Mouse (Mus musculus) liver, embryonic 15.5 days (tissue): ENCODE results near the gene Zfp523. TPM values are rescaled to one million over a fixed set of nuclear protein-coding genes. Genes with fewer than 3 reads are reported as not detected.

Experiments
- ATAC-seq: fragments of 200-750 bp; cut with Nextera tagmentation; 2 replicates; pipeline ENCODE4 v1.8.0; 2017; ENCODE audit warnings: moderate number of reproducible peaks, mild to moderate bottlenecking, moderate library complexity; ENCODE audit not compliant: insufficient read depth
- H3K27ac ChIP-seq: fragments of 300-500 bp; sonication (generic); replicated peaks from 2 replicates; pipeline ENCODE4 v1.5.1; 2015; ENCODE audit warnings: mild to moderate bottlenecking, inconsistent platforms
- H3K27me3 ChIP-seq: fragments of 300-500 bp; sonication (generic); 2 replicates; pipeline ENCODE4 v1.6.1; 2015; ENCODE audit warnings: mild to moderate bottlenecking, inconsistent platforms
- H3K36me3 ChIP-seq: fragments of 300-500 bp; sonication (generic); replicated peaks from 2 replicates; pipeline ENCODE4 v1.6.1; 2015; ENCODE audit warnings: moderate library complexity, mild to moderate bottlenecking, inconsistent platforms
- H3K4me1 ChIP-seq: fragments of 300-500 bp; sonication (generic); replicated peaks from 2 replicates; pipeline ENCODE4 v1.6.1; 2015; ENCODE audit warnings: inconsistent platforms
- H3K4me2 ChIP-seq: fragments of 300-500 bp; sonication (generic); 2 replicates; pipeline ENCODE4 v1.6.1; 2015; ENCODE audit warnings: moderate library complexity, mild to moderate bottlenecking, inconsistent platforms
- H3K4me3 ChIP-seq: fragments of 300-500 bp; sonication (generic); replicated peaks from 2 replicates; pipeline ENCODE4 v1.5.1; 2015; ENCODE audit warnings: mild to moderate bottlenecking, inconsistent platforms
- H3K9ac ChIP-seq: fragments of 300-500 bp; sonication (generic); 2 replicates; pipeline ENCODE4 v1.6.1; 2015; ENCODE audit warnings: moderate library complexity, mild to moderate bottlenecking, inconsistent platforms
- H3K9me3 ChIP-seq: fragments of 300-500 bp; sonication (generic); replicated peaks from 2 replicates; pipeline ENCODE4 v1.6.1; 2016; ENCODE audit warnings: inconsistent platforms
- WGBS: fragments of 180-500 bp; shearing (Covaris S2); methylation state at CpG from one replicate; pipeline ENCODE4 v1.1.7; 2015; ENCODE audit warnings: mixed read lengths; ENCODE audit not compliant: insufficient replicate concordance; 5-methylcytosine and 5-hydroxymethylcytosine counted together
- polyA plus RNA-seq: library from polyadenylated mRNA; unstranded; fragments of >200 nt; fragmentation: Nextera tagmentation; extraction: Ambion mirVana; gene quantifications from 2 replicates; pipeline ENCODE4 v1.2.1, GENCODE M21; 2015

Gene Zfp523
- polyA plus RNA-seq, 1 experiment from 2014 or later, result 5.8 TPM

DNA sequence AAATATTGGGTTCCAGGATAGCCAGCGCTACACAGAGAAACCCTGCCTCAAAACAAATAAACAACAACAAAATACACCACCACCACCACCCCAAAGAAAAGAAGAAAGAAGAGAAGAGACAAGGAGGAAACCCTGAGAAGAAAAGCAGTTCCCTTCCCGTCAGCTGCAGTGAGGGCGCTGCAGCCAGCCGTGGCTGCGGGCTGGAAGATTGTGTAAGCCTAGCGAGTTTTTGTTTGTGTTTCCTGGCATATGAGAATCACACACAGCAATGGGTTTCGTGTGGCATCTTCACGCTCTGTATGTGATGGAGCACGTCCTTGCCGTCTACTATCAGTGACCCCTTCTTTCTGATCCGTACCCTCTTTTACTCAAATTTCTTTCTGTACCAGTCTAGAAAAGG, 69.7 kb downstream of the Zfp523 start:
- Histone ChIP-seq H3K4me3 (no peak overlapping the region), H3K27me3 (no peaks in the 10 kb centered on the region), H3K27ac (0 out of 2 replicates have a peak overlapping the region, but pooled peaks have one; percentile 45), H3K9ac (no peak overlapping the region), H3K4me1 (peaks cover 48% of the 10 kb centered on the region), H3K36me3 (peaks cover 8% of the 10 kb centered on the region), H3K4me2 (no peak overlapping the region), H3K9me3 (no peaks in the 10 kb centered on the region)
- no peak for ATAC-seq
- 37% methylated on average over 11 of the region's 11 CpGs for WGBS

DNA sequence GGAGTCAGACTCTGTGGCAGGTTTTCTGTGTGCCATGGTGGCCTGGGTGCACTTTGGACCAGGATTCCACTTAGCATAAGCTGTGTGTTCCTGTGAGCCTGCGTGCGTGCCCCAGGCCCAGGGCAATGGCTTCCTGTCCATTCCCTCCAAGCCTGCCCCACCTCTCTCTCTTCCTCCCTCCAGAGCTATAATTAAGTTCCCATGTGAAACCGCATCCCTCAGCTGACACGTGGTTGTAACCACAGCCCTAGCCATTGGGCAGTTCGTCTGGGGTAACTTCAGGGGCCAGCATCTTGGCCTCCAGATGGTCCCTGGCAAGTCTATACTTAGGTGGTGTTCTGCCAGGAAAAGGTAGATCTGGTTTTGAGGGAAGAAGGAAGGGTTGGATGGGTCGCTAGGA, 70.7 kb downstream of the Zfp523 start:
- Histone ChIP-seq H3K27me3 (no peaks in the 10 kb centered on the region), H3K36me3 (peaks cover 8% of the 10 kb centered on the region; the same call in 1 of the 2 replicates), H3K27ac (peak overlapping the region; percentile 45), H3K9me3 (no peaks in the 10 kb centered on the region), H3K4me3 (no peak overlapping the region), H3K9ac (no peak overlapping the region), H3K4me1 (peaks cover 51% of the 10 kb centered on the region), H3K4me2 (peak overlapping the region; percentile 29; the same call in 1 of the 2 replicates)
- 25% methylated on average over 6 of the region's 6 CpGs for WGBS
- ATAC-seq, result no peak

DNA sequence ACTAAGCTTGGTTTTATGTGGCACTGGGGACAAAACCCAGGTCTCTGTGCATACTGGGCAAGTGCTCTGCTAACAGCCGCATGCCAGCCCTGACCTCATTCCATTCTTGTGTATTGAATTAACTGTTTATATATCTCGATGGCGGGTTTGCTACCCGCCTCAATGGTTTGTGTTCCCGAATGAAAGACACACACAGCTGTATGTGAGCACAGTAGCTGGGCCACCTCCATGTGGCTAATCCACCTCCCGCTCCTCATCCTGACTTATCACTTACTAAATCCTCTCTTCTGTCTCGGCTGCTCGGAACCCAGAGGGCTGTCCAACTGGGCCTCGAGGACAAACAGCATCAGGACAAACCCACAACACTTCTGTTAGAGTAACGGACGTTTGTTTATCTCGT, 72.1 kb downstream of the Zfp523 start:
- H3K36me3 ChIP-seq, result peaks cover 8% of the 10 kb centered on the region; the same call in 1 of the 2 replicates
- H3K9me3 ChIP-seq, result no peaks in the 10 kb centered on the region
- no peak overlapping the region for H3K4me3 ChIP-seq
- no peak overlapping the region for H3K9ac ChIP-seq
- H3K27me3 ChIP-seq, result no peaks in the 10 kb centered on the region
- H3K4me2 ChIP-seq, result no peak overlapping the region
- ATAC-seq, result no peak
- H3K4me1 ChIP-seq, result peaks cover 48% of the 10 kb centered on the region
- no peak overlapping the region for H3K27ac ChIP-seq
- WGBS, result 46% methylated on average over 12 of the region's 12 CpGs

DNA sequence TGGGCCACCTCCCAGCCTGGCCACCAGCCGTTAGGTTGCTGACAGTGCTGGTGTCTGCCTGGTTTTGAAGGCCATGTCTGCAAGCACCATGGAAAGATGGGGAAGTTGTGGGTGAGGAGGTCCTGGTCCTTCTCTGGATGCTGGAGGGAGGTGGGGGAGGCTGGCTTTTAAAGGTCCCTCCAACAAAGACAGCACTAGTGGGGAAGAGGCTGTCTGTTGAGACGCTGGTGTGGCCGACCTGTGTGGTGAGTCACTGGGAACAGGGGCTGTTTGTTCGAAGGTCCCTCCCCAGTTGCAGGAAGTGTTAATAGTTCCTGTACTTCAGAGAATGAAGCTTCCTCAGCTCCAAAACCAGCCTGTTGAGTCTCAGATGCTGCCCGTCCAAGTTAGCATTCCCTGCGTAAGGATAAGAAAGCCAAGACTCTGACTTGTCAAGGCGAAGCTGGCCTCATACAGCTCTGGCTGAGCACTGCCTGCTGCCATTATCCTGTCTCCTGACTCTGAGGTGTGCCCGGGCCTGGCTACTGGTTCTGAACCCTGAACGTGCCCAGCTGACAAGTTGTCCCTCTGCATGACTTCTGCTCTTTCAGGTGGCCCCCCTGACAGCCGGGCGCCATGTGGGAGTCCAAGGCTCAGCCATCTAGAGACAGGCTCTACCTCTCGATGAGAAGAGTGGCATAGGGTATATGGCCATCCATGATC, 74.8 kb downstream of the Zfp523 start:
- 53% methylated on average over 12 of the region's 12 CpGs for WGBS
- Histone ChIP-seq H3K9me3 (no peaks in the 10 kb centered on the region), H3K9ac (no peak overlapping the region), H3K27ac (no peak overlapping the region), H3K36me3 (peaks cover 8% of the 10 kb centered on the region; the same call in 1 of the 2 replicates), H3K27me3 (no peaks in the 10 kb centered on the region), H3K4me2 (no peak overlapping the region), H3K4me1 (peaks cover 43% of the 10 kb centered on the region), H3K4me3 (no peak overlapping the region)
- ATAC-seq, result no peak

DNA sequence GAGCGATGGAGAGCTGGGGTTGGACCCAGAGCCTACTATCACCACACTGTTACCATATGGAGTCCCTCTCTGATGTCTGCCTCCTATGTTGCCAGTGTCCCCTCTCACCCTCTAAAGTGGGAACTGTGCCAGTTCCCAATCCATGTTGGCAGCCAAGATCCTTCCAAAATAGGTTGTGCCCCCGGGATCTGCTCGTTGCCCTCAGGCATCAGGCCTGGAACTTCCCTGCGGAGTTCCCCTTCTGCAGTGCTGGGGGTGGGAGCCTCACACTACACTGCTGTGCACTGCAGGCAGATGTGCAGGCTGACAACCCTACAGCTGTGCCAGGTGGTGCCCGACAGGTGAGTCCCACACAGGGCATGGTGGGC, 75.3 kb downstream of the Zfp523 start:
- peaks cover 8% of the 10 kb centered on the region; the same call in 1 of the 2 replicates for H3K36me3 ChIP-seq
- H3K27ac ChIP-seq, result no peak overlapping the region
- no peak overlapping the region for H3K4me2 ChIP-seq
- no peak overlapping the region for H3K9ac ChIP-seq
- ATAC-seq, result no peak
- WGBS, result 72% methylated on average over 5 of the region's 5 CpGs
- H3K9me3 ChIP-seq, result no peaks in the 10 kb centered on the region
- no peak overlapping the region for H3K4me3 ChIP-seq
- H3K27me3 ChIP-seq, result no peaks in the 10 kb centered on the region
- peaks cover 43% of the 10 kb centered on the region for H3K4me1 ChIP-seq

- Histone ChIP-seq H3K4me3 (no peak overlapping the region), H3K4me2 (no peak overlapping the region), H3K9me3 (no peaks in the 10 kb centered on the region), H3K4me1 (peaks cover 45% of the 10 kb centered on the region), H3K27me3 (no peaks in the 10 kb centered on the region), H3K9ac (no peak overlapping the region), H3K36me3 (peaks cover 8% of the 10 kb centered on the region; the same call in 1 of the 2 replicates), H3K27ac (no peak overlapping the region)
- 69% methylated on average over 7 of the region's 7 CpGs for WGBS
- ATAC-seq, result 0 out of 2 replicates have a peak, but pooled peaks have one; percentile 21
These were observed 76.3 kb downstream of the Zfp523 start for GRCm38 (mm10) chr17:28253216-28253615.

DNA sequence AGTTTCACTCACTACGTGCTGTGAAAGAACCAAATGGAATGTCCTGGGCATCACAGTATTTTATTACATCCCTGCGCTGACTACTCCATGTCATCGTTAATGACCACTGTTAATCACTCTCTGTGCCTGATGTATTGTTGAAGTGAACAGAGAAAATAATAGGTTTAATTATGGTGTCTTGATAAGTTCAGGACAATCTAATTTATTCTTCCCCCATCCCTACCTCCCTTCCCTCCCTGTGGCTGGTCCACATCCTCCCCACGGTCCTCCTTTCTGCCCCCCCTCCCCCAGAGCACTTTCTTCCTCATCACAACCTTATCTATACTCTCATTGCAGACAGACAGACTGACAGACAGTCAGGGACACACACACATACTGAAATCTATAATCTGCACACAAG, 77.9 kb downstream of the Zfp523 start:
- Histone ChIP-seq H3K9me3 (no peaks in the 10 kb centered on the region), H3K9ac (no peak overlapping the region), H3K36me3 (peaks cover 8% of the 10 kb centered on the region; the same call in 1 of the 2 replicates), H3K4me2 (no peak overlapping the region), H3K4me3 (no peak overlapping the region), H3K4me1 (peaks cover 48% of the 10 kb centered on the region), H3K27ac (no peak overlapping the region), H3K27me3 (no peaks in the 10 kb centered on the region)
- no peak for ATAC-seq
- 56% methylated on average over 4 of the region's 4 CpGs for WGBS

Other genes starting within 250 kb of the Zfp523 start
- gene Tcp11, start 96.5 kb upstream of the Zfp523 start, polyA plus RNA-seq, result 0.17 and 0.18 TPM in 2 replicates
- gene Scube3, start 35.0 kb upstream of the Zfp523 start, polyA plus RNA-seq, result 0.18 and 0.25 TPM in 2 replicates
- gene Def6, start 30.6 kb downstream of the Zfp523 start, polyA plus RNA-seq, result 10.4 and 10.9 TPM in 2 replicates
- gene Ppard, start 55.6 kb downstream of the Zfp523 start, polyA plus RNA-seq, result 0.86 and 0.89 TPM in 2 replicates
- 9.4 and 11.0 TPM in 2 replicates for gene Fance, start 136.4 kb downstream of the Zfp523 start, polyA plus RNA-seq
- gene Rpl10a, start 151.3 kb downstream of the Zfp523 start, polyA plus RNA-seq, result 280 and 313 TPM in 2 replicates
- gene Tead3, start 173.7 kb downstream of the Zfp523 start, polyA plus RNA-seq, result 0.60 and 0.69 TPM in 2 replicates
- 0.10 and 0.14 TPM in 2 replicates for gene Tulp1, start 188.1 kb downstream of the Zfp523 start, polyA plus RNA-seq